Mouse (Mus musculus) kidney, embryonic 16.5 days (tissue): ENCODE results near the gene Kctd6. TPM values are rescaled to one million over a fixed set of nuclear protein-coding genes. Genes with fewer than 3 reads are reported as not detected.
"Not testable (repeated sequence)": the region's sequence is repeated elsewhere in the genome, so short reads cannot be mapped to it uniquely, and the experiment has no call there.

ENCODE experiments used
- ATAC-seq: fragments of 200-750 bp; cut with Nextera tagmentation; 2 replicates; pipeline ENCODE4 v1.8.0; 2017; ENCODE audit warnings: moderate TSS enrichment; ENCODE audit not compliant: low FRiP score, low TSS enrichment
- H3K27ac ChIP-seq: fragments of 300-500 bp; sonication (generic); 2 replicates; pipeline ENCODE4 v1.5.1; 2014; ENCODE audit warnings: low read length
- H3K27me3 ChIP-seq: fragments of 300-500 bp; sonication (generic); 2 replicates; pipeline ENCODE4 v1.6.1; 2014; ENCODE audit warnings: low read length, control low read depth, mixed read lengths; ENCODE audit not compliant: insufficient read depth
- H3K36me3 ChIP-seq: fragments of 300-500 bp; sonication (generic); 2 replicates; pipeline ENCODE4 v1.6.1; 2014; ENCODE audit warnings: low read length, control low read depth, mixed read lengths; ENCODE audit not compliant: insufficient read depth
- H3K4me1 ChIP-seq: fragments of 300-500 bp; sonication (generic); 2 replicates; pipeline ENCODE4 v1.6.1; 2014; ENCODE audit warnings: low read length, control low read depth, mixed read lengths; ENCODE audit not compliant: insufficient read depth
- H3K4me2 ChIP-seq: fragments of 300-500 bp; sonication (generic); replicated peaks from 2 replicates; pipeline ENCODE4 v1.6.1; 2014; ENCODE audit warnings: low read depth, low read length
- H3K4me3 ChIP-seq: fragments of 300-500 bp; sonication (generic); 2 replicates; pipeline ENCODE4 v1.5.1; 2014; ENCODE audit warnings: mild to moderate bottlenecking, low read length
- H3K9ac ChIP-seq: fragments of 300-500 bp; sonication (generic); replicated peaks from 2 replicates; pipeline ENCODE4 v1.6.1; 2014; ENCODE audit warnings: low read length
- H3K9me3 ChIP-seq: fragments of 300-500 bp; sonication (generic); 2 replicates; pipeline ENCODE4 v1.6.1; 2016; ENCODE audit warnings: low read length, control low read depth
- WGBS: fragments of 180-500 bp; shearing (Covaris S2); extraction: QIAGEN DNeasy Blood & Tissue Kit; methylation state at CpG from one replicate; pipeline ENCODE4 v1.1.7; 2014; 5-methylcytosine and 5-hydroxymethylcytosine counted together
- polyA plus RNA-seq: library from polyadenylated mRNA; unstranded; fragments of >200 nt; fragmentation: Nextera tagmentation; extraction: Ambion mirVana; gene quantifications from 2 replicates; pipeline ENCODE4 v1.2.1, GENCODE M21; 2015

Gene Kctd6
- polyA plus RNA-seq, 1 experiment from 2014 or later: 3.3 TPM

DNA sequence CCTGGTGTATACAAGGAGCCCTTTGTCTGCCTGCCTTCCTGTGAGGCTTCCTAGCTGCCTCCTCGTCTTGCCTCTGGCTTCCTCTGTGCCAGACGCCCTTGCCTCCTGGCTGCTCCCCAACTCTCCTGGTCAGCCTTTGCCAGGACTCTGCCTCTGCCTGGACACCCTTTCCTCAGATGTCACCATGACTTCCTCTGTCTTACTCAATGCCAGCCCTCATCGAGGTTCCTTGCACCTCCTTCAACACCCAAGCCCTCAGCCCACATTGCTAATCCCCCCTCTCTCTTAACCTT is 44.3 kb downstream of the Kctd6 start:
- no peaks in the 10 kb centered on the region for H3K9me3 ChIP-seq
- H3K4me2 ChIP-seq: no peak overlapping the region
- no peak overlapping the region for H3K4me3 ChIP-seq
- no peaks in the 10 kb centered on the region for H3K4me1 ChIP-seq
- no peak overlapping the region for H3K9ac ChIP-seq
- 47% methylated on average over 3 of the region's 3 CpGs for WGBS
- no peaks in the 10 kb centered on the region for H3K27me3 ChIP-seq
- no peak overlapping the region for H3K27ac ChIP-seq
- ATAC-seq: no peak
- H3K36me3 ChIP-seq: no peaks in the 10 kb centered on the region

- no peaks in the 10 kb centered on the region for H3K4me1 ChIP-seq
- no peaks in the 10 kb centered on the region for H3K9me3 ChIP-seq
- no peak for ATAC-seq
- WGBS: 75% methylated on average over 3 of the region's 3 CpGs
- no peak overlapping the region for H3K4me3 ChIP-seq
- no peak overlapping the region for H3K9ac ChIP-seq
- no peak overlapping the region for H3K4me2 ChIP-seq
- no peaks in the 10 kb centered on the region for H3K27me3 ChIP-seq
- no peaks in the 10 kb centered on the region for H3K36me3 ChIP-seq
- no peak overlapping the region for H3K27ac ChIP-seq
These were observed 44.8 kb downstream of the Kctd6 start for GRCm38 (mm10) chr14:8258752-8259151.

- no peak within 1 kb of the TSS for H3K27ac ChIP-seq
- WGBS: 82% methylated on average over 3 of the region's 3 CpGs
- H3K4me2 ChIP-seq: no peak within 1 kb of the TSS
- no peaks in the 10 kb centered on the region for H3K36me3 ChIP-seq
- H3K4me3 ChIP-seq: no peak within 1 kb of the TSS
- ATAC-seq: no peak
- no peaks in the 10 kb centered on the region for H3K9me3 ChIP-seq
- no peaks in the 10 kb centered on the region for H3K4me1 ChIP-seq
- no peaks in the 10 kb centered on the region for H3K27me3 ChIP-seq
- no peak within 1 kb of the TSS for H3K9ac ChIP-seq
These were observed 45.2 kb downstream of the Kctd6 start, which contains the start of gene Acox2 for GRCm38 (mm10) chr14:8259166-8259565. Gene Acox2 (minus strand): TSS chr14:8259353.

GRCm38 (mm10) chr14:8260214-8260613 is 46.3 kb downstream of the Kctd6 start:
- WGBS: 74% methylated on average over 5 of the region's 5 CpGs
- ATAC-seq: no peak
- no peaks in the 10 kb centered on the region for H3K4me1 ChIP-seq
- H3K36me3 ChIP-seq: no peaks in the 10 kb centered on the region
- H3K27ac ChIP-seq: no peak overlapping the region
- H3K4me3 ChIP-seq: no peak overlapping the region
- no peaks in the 10 kb centered on the region for H3K9me3 ChIP-seq
- H3K9ac ChIP-seq: no peak overlapping the region
- H3K27me3 ChIP-seq: no peaks in the 10 kb centered on the region
- H3K4me2 ChIP-seq: no peak overlapping the region

GRCm38 (mm10) chr14:8262242-8262641 is 48.3 kb downstream of the Kctd6 start:
- no peak for ATAC-seq
- no peak overlapping the region for H3K9ac ChIP-seq
- H3K4me3 ChIP-seq: no peak overlapping the region
- no peaks in the 10 kb centered on the region for H3K9me3 ChIP-seq
- no peaks in the 10 kb centered on the region for H3K4me1 ChIP-seq
- WGBS: 64% methylated on average over 1 of the region's 1 CpGs
- H3K27me3 ChIP-seq: no peaks in the 10 kb centered on the region
- no peak overlapping the region for H3K4me2 ChIP-seq
- no peak overlapping the region for H3K27ac ChIP-seq
- no peaks in the 10 kb centered on the region for H3K36me3 ChIP-seq

DNA sequence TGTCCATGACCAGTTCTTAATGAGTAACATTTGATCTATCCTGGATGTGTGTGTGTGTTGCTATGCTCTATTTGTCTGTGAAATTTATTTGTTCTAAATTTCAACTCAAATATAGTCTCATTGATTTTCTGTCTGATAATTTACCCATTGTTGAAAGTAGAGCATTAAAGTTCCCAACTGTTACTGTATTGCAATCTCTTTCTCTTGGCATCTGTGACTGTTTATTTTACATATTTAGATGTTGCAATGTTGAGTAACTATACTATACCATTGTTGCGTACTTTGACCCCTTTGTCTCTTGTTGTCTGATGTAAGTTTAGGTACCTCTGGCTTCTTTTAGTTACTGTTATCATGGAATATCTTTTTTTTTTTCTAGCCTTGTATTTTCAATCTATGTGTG is 50.4 kb downstream of the Kctd6 start:
- no peaks in the 10 kb centered on the region for H3K9me3 ChIP-seq
- H3K36me3 ChIP-seq: no peaks in the 10 kb centered on the region
- H3K27ac ChIP-seq: no peak overlapping the region
- no peak overlapping the region for H3K4me3 ChIP-seq
- no peak for ATAC-seq
- H3K4me1 ChIP-seq: no peaks in the 10 kb centered on the region
- no peak overlapping the region for H3K4me2 ChIP-seq
- H3K27me3 ChIP-seq: no peaks in the 10 kb centered on the region
- 96% methylated on average over 1 of the region's 1 CpGs for WGBS
- no peak overlapping the region for H3K9ac ChIP-seq

- not testable (repeated sequence) for H3K4me1 ChIP-seq, ATAC-seq, H3K9ac ChIP-seq, H3K4me3 ChIP-seq, H3K27ac ChIP-seq, H3K4me2 ChIP-seq, H3K36me3 ChIP-seq, H3K9me3 ChIP-seq, H3K27me3 ChIP-seq
- WGBS: 89% methylated on average over 8 of the region's 8 CpGs
These were observed 57.3 kb downstream of the Kctd6 start for GRCm38 (mm10) chr14:8271281-8271680.

Other genes with a start within 250 kb of the Kctd6 start
- 0.30 and 0.31 TPM in 2 replicates for gene Dnase1l3, start 219.6 kb upstream of the Kctd6 start, polyA plus RNA-seq
- 29.6 and 33.5 TPM in 2 replicates for gene Abhd6, start 211.2 kb upstream of the Kctd6 start, polyA plus RNA-seq
- gene Rpp14, start 133.8 kb upstream of the Kctd6 start, polyA plus RNA-seq: 54.1 and 58.6 TPM in 2 replicates
- gene Pxk, start 115.9 kb upstream of the Kctd6 start, polyA plus RNA-seq: 36.7 and 39.8 TPM in 2 replicates
- gene Pdhb, start 41.1 kb upstream of the Kctd6 start, polyA plus RNA-seq: 267 and 278 TPM in 2 replicates
- gene Acox2, start 45.2 kb downstream of the Kctd6 start, polyA plus RNA-seq: 1.0 and 2.0 TPM in 2 replicates
- 7.8 TPM in 2 replicates for gene Fam107a, start 103.9 kb downstream of the Kctd6 start, polyA plus RNA-seq
- 1.8 and 2.0 TPM in 2 replicates for gene Oit1, start 164.6 kb downstream of the Kctd6 start, polyA plus RNA-seq